Mouse (Mus musculus): ENCODE data around the gene Gm11027.

GRCm38 (mm10) chr12:116269450-116269849, 5.7 kb upstream of the Gm11027 start:
- no peak for TF ChIP-seq CTCF (conservative IDR thresholded peaks at IDR 0.05; ENCODE audit: insufficient read depth, insufficient read length, low read depth, low read length)
- TF ChIP-seq POLR2A (IDR thresholded peaks at IDR 0.05; ENCODE audit: low read depth, low read length), result no peak

Measured in kidney, adult 2 months (tissue).